Mouse (Mus musculus) embryo, embryonic 10 days (tissue): ENCODE measurements at regions not wholly inside any gene's neighbourhood (a gene's known extent, or its start where the extent isn't known, plus 50 kb on each side); places are given as distances from the start of the nearest gene placed in this dataset.

Source experiments
- DNase-seq: peaks from one replicate; pipeline ENCODE4 v3.0.0-alpha.2; 2015; ENCODE audit warnings: low spot score

DNA sequence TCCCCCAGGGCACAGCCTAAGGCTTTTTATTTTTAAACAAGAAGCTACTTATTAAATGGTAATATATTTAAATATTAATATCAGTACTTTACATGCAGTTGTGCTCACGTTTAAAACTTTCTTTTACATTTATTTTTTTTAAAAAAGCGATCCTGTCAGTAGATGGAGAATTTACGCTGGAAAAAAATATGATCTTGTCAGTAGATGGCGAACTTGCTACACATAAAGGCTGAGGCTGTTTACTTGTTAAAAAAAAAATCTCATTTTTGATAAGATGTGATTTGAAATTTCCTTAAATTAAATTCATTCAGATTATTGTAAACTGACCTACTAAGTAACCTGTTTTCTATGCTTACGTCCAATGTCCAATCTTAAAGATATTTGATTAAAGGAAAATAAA, 441.7 kb upstream of the BB014433 start:
- DNase-seq = no peak

DNA sequence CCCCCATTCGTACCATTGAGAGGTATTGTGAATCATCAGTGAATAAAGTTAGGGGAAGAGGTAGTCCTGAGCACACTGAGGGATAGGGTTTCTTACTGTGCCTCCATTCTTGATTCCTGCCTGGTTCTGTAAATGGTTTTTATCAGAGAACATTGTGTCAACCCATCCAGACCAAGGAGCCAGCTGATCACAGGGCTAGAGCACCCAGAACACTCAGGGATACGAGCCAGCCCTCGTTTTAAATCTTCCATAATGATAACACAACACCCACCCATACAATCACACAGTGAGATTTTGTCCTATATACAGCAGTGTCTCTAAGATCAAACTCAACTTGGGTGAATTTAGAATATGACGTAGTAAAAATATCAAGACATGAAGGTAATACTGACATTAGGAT, 424.7 kb upstream of the BB014433 start:
- no peak for DNase-seq

DNA sequence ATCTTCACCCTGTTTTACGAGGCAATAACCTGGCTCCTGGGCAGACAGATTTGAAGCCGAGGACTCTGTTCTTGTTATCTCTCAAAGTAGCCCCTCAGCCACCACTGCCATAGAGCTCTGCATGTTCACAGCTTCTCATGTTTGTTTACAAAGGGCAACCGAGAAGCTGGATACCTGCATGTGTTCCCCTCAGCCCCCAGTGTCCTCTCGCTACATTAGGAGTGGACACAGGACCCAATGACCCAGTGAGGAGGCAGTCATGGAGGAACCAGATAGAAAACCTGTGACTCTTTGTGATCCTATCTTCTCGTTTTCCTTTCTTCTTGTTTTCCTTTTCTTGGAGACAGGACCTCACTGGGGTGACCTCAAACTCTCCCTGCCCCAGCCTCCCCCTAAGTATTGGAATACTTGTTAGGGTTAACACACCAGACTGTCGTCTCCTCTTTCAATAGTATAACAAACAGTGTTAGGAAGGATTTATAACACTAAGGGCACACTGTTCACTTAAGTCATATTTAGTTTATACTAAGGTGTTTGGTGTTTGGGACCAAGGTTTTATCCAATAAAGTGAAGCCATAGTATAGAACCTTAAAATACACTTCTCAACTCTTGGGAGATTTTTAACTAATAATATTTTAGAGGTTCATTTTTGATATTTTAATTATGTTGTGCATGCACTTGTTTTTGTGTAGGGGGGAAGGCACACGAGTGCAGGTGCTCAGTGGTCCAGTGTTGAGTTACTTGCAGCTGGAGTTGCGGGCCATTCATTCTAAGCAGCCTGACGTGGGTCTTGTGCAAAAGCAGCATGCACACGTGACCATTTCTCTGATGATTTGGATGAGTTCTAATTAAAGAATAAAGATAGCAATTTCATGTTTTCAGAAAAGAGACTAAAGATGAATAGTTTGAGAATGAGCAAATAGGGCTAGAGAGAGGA, 422.9 kb upstream of the BB014433 start:
- no peak for DNase-seq

DNA sequence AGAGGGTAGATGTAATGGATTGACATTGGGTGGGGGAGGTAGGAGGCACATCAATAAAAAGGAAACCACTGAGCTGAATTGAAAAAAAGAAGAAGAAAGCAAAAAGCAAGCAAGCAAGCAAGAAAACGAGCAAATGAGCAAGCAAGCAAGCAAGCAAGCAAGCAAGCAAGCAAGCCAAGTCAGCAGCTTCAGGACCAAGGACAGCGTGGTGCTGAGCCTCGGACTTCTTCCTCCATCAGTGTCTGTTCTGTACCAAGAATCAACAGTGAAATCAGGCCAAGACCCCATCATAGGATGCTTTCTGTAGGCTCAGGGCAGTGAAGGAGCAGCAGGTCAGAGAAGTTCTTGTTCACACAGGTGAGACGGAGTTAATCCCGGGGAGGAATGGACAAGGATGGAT, 392.7 kb upstream of the BB014433 start:
- peak; percentile 87 for DNase-seq

DNA sequence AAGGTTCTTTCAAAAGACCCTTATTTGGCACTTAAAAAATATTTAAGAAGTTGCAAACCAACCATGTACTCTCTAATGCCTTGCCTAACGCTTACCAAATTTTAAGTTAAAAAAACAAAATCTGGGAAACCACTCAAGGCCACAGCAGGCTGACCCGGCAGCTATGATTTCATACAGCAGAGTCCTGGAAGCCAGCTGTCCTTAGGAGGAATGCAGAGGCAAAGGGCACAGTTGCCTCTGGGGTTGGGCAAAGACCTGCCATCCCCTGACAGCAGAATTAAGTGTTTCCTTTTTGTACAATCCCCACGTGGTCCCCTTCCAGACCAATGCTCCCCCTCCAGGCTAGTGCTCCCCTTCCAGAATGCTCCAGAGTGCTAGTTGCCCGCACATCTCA, 348.8 kb upstream of the BB014433 start:
- DNase-seq = peak; percentile 15

DNA sequence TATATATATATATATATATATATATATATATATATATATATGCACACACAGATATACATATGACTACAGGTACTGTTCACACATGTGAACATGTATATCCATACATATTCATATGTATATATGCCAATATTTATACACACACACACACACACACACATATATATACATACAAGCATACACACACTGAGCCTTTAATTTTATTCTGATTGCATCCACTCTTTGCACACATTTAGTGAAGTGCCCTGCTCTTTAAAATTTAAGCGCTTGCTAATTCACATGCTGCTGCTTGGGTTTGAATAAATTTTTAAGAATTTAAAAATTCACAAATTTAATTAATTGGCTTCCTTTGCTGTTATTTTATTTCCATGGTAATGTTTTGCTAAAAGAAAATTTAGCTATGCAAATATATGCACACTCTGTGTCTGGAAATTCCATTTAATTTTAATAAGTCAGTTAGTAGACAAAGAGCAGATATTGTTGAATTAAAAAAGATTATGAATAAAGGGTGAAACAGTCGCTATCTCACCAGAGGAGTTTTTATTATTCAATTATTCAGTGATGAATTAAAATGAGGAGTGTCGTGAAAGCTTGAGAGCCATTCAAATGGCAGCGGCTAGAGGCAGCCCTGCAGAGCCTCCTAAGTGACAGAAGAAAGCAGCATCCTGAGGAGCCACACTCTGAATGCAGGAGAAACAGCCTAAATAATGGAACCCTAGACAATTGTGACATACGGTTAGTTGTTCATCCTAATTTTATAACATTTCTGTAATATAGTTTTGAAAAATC, 348.3 kb upstream of the BB014433 start:
- no peak for DNase-seq

DNA sequence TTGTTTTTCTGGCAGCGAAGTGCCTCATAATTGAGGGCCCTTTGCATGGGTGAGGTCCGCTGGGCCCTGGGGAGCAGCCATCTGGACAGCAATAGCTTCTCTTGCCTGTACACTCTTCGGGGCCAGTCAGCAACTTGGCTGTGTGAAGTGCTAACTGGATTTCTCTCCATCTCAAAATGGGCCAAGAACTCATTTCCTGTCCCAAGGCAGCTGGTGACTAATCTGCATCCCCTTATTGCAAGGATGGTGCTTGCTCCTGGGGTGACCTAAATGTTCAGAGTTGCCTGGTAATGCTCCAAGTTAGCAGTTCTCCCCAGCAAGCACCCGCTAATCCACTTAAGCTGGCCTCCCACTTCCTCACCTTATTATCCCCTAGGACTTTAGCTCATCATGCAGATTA, 346.2 kb upstream of the BB014433 start:
- no peak for DNase-seq

DNA sequence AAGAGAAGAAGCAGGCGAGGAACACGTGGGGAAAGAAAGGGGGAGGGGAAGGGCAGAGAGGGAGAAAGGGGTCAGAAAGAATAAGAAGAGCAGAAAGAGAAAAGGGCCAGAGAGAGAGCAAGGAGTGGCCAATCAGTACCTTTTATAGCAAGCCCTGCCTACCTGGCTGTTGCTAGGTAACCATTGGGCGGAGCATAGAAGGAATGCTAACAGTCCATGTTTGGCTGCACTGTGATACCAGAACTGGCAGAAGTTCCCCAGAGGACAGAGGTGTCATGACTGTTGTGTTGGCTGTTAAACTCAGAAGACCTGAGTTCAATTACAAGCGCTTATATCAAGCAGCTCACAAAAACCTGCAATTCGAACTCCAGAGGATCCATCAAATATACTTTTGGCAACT, 342.9 kb upstream of the BB014433 start:
- DNase-seq = no peak

DNA sequence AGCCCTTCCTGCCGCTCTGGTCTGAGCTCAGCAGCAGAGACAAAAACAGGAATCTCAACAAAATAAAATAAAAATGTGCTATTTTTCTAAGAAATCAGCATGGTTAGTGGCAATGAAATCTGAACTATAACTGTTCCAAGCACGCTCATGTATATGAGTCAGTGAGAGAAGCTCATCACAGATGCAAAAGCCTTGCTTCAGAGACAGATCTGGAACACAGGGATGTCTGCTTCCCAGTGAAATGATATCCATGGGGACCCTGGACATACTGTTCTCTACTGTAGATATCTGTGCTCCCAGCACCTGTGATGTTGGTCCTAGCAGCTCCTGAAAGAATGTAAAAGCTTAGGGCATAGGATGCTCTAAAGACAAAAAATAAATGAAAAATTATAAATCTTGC, 321.2 kb upstream of the BB014433 start:
- no peak for DNase-seq

DNA sequence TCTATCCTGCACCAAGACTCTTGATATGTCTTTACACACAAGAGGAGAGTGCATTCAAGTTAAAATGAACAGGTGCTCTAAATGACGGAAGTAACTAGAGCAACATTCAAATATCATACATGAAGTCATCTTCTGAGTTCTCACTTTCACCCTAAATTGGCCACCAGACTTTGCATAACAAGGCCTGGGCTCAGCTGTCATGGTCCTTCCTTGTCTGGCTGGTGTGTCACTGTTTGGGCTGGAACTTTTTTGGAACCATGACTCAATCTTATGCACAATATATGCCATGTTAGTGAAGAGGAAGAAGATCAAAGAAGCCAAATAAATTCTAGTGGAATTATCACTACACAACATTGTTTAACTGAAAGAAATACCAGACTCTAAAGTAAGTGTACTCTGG, 318.7 kb upstream of the BB014433 start:
- DNase-seq = no peak

DNA sequence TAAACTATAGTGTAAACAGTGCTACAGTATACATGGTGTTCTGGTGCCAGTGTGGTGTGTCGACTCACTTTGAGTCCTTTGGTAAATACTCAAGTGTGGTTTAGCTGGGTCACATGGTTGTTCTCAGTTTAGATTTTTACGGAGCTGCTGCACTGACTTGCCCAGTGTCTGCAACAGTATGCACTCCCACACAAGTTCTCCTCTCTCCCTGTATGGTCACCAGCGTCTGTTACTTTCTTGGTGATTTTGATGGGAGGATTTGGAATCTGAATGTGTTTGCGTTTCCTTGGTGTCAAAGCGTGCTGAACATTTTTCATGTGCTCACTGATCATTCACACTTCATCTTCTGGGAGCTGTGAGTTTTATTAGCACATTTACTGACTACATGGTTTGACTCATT, 298.3 kb upstream of the BB014433 start:
- DNase-seq = no peak

DNA sequence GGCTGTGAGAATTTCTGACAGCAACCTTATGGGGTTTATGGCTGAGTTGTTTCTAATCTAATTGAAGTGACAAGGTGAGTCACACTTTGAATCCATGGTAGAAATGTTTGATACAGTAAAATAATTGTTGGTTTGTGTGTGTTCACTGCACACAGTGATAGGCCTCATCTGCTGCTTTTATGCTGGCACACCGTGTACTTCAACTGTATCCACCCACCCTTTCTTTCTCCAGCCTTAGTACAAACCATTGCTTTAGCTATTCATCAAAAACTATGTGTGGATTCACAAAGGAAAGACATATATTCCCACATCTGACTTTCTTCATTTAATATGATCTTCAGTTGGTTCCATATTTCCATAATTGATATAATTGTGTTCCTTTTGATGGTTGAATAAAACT, 297.7 kb upstream of the BB014433 start:
- no peak for DNase-seq

DNA sequence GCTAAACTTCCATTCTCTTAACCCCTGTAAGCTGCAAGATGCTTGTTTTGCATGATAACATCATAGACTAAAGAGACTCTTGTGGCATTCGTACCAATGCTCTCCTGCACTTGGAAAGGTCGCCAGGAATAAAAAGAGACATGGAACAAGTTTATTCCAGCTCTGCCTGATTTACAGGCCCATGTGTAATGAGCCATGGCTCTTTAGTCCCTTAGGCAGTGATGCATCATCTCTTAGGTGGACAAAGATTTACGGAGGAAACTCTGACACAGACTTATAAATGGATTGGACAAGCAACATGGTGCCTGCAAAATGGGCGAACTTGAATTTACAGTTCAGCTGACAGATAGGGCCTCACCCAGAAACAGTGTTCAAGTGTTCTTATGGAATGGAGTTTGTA, 288.7 kb upstream of the BB014433 start:
- no peak for DNase-seq

DNA sequence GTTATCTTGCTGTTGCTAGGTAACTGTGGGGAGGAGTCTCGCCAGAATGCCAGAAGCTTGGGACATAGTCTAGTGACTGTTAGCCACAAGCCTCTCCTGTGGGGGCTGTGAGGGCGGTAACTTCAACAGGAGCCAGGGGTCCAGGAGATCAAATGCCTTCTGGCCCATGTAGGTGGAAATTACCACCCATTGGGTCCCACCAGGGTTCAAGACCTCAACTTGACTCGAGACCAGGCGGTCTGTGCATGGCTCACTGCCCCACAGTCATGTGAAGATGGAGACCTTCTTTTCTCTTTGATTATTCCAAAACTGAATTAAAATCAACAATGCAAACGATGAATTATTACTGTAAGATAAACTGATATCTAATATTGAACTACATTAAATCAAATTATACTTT, 281.4 kb upstream of the BB014433 start:
- DNase-seq = no peak

DNA sequence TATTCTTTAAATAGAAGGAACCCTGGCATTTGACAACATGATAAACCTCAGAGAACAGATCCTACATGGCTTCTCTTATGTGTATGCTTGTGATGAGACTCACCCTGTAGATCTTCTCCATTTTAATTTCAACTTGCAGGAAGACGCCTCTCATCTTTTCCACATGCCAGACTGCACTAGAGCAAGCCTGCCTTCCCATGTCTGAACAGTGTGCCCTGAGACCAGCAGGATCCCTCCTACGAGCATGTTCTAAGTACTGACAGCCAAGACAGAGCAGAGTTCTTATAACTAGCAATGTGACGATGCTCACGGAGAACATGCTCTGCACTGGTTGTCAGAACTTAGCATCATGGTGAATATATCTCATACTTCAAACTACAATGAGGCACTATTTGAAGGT, 277.5 kb upstream of the BB014433 start:
- no peak for DNase-seq

DNA sequence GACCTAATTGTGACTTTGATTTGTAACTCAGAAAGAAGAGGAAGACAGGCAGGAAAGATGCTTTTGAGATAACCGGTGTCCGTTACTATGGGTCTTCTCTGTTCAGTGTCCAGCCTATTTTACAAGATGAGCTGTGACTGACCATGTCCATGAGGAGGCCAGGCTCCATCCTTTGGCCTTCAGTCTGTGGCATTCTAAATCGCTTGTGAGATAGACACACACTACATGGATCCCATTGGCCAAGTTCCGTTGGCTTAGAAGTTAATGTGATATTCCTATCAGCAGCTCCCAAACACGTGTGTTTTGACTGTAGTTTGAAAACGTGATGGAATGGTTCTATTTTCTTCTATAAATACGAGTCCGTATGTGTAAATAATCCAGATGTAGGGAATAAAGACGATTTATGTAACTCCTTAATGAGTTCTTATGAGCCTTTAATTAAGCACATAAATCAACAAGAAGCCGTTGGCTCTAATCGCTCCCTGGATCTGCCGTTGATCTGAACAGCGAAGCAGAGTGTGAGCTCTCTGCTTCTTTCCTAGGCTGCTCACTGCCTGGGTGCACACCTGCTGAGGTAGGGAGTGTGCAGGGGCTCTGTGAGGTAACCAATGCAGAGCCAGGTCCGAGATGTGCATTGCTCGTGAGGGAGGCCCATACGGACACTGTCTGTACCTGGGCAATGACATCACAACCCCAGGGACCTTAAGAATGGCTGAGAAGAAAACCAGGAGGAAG, 272.4 kb upstream of the BB014433 start:
- no peak for DNase-seq

DNA sequence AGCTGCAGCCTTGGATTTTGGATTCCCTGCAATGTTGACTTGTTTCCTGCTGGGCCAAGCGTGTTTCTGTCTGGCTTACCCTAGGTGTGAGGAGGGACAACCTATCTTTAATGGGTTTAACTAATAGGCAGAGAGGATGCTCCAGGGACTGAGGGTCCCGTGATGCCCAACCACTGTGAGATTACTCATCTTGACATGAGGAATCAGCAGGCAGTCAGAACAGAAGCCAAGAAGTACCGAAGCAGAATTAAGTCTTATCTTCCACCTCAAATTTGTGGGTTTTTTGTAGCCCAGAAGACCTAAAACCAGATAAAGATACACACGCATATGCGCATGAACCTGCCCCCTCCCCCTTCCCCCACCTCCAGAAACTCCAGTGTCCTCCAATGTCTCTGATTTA, 267.6 kb upstream of the BB014433 start:
- DNase-seq = no peak

DNA sequence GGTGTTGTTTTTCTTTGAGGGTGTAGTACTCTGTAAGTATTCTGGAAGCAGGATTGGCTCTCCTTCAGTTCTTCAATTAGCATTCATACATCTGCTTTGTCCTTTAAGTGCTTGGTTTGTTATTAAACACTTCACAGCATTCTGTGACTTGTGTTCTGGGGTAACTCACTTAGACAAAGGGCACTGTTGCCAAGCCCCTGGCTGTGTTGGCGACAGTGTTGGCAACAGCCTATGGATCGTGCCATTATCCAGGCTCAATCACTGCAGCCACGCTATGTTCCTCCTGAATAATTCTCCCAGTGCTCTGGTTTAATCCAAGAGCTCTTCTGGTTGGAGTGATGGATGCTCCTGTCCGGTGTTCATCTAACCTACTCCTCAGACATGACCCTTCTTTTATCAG, 265.6 kb upstream of the BB014433 start:
- no peak for DNase-seq

DNA sequence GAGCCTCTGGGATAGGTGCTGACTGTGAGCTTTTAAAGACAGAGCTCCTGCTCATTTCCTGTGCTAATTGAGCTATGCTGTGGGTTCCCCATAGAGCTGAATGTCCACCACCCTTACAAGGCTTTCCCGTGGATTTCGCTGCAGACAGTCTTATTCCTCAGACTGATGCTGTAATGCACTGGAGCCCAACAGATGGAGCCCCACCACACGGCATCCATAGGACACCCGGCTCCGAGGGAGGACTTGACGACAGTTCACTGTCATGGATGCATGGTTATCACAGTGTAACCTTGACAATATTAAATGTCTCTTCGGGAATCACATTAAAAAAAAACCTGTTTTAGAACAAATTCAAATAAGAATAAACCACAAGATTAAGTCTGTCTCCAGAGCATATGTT, 265.2 kb upstream of the BB014433 start:
- DNase-seq = peak; percentile 13

DNA sequence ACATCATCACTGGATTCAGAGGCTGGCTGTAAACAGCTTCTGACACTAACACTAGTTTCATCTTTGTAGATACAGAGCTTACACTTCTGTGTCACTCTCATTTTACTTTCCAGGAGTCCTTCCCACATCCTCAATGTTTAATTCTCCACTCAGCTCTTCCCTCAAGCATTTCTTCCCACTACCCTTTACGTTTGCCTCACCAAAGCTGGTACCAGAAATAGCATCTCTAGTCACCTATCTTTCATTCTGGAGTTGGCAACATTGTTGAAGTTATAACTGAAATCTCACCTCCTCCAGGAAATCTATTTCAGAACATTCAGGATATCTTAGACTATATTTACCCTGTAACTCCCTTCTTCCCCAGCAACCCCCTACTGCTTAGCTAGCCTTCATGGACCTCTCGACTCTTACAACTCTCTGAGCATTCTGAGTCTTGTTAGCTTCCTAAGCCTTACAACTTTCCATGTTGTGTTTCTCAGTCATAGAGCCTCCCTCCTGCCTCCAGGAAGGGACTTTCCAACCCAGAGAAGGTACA, 258.3 kb upstream of the BB014433 start:
- DNase-seq = no peak

DNA sequence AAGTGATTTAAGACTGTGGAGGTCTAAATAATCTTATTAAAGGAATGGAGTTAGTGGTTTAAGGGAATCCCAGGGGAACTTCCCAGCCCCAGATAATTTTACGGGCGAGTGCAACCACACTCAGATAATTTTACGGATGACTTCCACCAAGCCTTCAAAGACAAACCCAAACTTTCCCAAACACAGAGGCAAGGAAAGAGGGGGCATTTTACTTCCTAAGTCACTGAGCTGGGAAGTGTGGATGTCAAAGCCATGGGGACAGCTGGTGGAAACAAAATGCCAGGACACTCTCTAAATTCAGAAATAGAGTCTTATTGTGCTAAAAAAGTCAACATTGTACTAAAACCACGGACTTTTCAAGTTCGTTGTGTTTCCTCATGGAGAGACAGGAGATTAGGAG, 227.9 kb upstream of the BB014433 start:
- peak; percentile 14 for DNase-seq

DNA sequence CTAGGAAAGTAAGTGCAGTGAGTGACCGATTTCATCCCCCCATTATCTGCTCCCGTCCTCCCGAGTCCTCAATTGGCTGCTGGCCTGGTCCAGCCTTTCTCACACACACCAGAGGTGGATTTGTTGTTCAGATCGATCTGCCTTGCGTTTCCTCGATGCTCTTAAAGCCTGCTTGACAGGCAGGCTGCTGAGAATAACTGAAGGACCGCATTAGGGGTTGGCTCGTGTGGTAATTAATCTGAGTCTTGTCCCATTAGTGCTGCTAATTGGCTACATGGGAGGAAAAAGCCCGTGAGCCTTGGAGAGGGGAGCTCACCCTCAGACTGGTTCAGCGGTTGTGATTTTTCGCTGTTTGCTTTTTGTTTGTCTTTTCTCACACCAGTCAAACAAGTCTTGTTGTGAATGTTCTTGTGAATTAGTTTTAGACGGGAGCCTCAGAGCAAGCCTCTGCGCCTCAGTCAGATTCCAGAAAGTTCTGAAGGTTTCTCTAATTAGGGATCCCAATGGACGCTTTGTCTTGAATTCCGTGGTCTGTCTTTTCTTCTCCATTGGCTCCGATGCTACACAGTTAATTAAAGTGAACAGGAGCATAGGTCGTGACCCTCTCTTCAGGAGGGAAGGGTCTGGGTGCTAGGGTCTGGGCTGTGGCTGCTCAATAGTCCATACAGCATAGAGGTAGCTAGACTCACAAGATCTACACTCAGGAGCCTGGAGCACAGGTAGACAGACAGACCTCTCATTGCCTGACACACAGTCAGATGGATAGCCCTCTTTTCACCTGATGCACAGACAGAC, 226.1 kb upstream of the BB014433 start:
- peak; percentile 18 for DNase-seq
